Mouse (Mus musculus) forebrain, embryonic 11.5 days (tissue): ENCODE data around the gene Stag3. TPM values are rescaled to one million over a fixed set of nuclear protein-coding genes. Genes with fewer than 3 reads are reported as not detected.

Source experiments
- ATAC-seq: fragments of 200-750 bp; cut with Nextera tagmentation; replicated peaks from 2 replicates; pipeline ENCODE4 v1.8.0; 2017; ENCODE audit warnings: moderate TSS enrichment; ENCODE audit not compliant: low FRiP score
- DNase-seq: peaks from one replicate; pipeline ENCODE4 v3.0.0-alpha.2; 2017; ENCODE audit warnings: low spot score
- H3K27ac ChIP-seq: fragments of 300-500 bp; sonication (generic); 2 replicates; pipeline ENCODE4 v1.5.1; 2014; ENCODE audit warnings: low read depth, low read length
- H3K27me3 ChIP-seq: fragments of 300-500 bp; sonication (generic); 2 replicates; pipeline ENCODE4 v1.6.1; 2014; ENCODE audit warnings: mild to moderate bottlenecking, low read length, mixed read lengths; ENCODE audit not compliant: control insufficient read depth, insufficient read depth
- H3K36me3 ChIP-seq: fragments of 300-500 bp; sonication (generic); 2 replicates; pipeline ENCODE4 v1.6.1; 2014; ENCODE audit warnings: mild to moderate bottlenecking, low read length, moderate library complexity, mixed read lengths; ENCODE audit not compliant: control insufficient read depth, insufficient read depth
- H3K4me1 ChIP-seq: fragments of 300-500 bp; sonication (generic); replicated peaks from 2 replicates; pipeline ENCODE4 v1.6.1; 2014; ENCODE audit warnings: low read length, mixed read lengths; ENCODE audit not compliant: control insufficient read depth, insufficient read depth
- H3K4me2 ChIP-seq: fragments of 300-500 bp; sonication (generic); 2 replicates; pipeline ENCODE4 v1.6.1; 2014; ENCODE audit warnings: low read depth, mild to moderate bottlenecking, low read length, moderate library complexity, mixed read lengths; ENCODE audit not compliant: severe bottlenecking
- H3K4me3 ChIP-seq: fragments of 300-500 bp; sonication (generic); 2 replicates; pipeline ENCODE4 v1.5.1; 2014; ENCODE audit warnings: low read depth, low read length
- H3K9ac ChIP-seq: fragments of 300-500 bp; sonication (generic); 2 replicates; pipeline ENCODE4 v1.6.1; 2014; ENCODE audit warnings: low read length
- H3K9me3 ChIP-seq: fragments of 300-500 bp; sonication (generic); 2 replicates; pipeline ENCODE4 v1.6.1; 2016; ENCODE audit warnings: low read length, mixed read lengths; ENCODE audit not compliant: control insufficient read depth
- WGBS: fragments of 180-500 bp; shearing (Covaris S2); extraction: QIAGEN DNeasy Blood & Tissue Kit; methylation state at CpG from one replicate; pipeline ENCODE4 v1.1.7; 2014; 5-methylcytosine and 5-hydroxymethylcytosine counted together
- polyA plus RNA-seq: library from polyadenylated mRNA; unstranded; fragments of >200 nt; fragmentation: Nextera tagmentation; extraction: Ambion mirVana; gene quantifications from 2 replicates; pipeline ENCODE4 v1.2.1, GENCODE M21; 2014

Gene Stag3
- polyA plus RNA-seq = 5.4 and 5.7 TPM in 2 replicates

DNA sequence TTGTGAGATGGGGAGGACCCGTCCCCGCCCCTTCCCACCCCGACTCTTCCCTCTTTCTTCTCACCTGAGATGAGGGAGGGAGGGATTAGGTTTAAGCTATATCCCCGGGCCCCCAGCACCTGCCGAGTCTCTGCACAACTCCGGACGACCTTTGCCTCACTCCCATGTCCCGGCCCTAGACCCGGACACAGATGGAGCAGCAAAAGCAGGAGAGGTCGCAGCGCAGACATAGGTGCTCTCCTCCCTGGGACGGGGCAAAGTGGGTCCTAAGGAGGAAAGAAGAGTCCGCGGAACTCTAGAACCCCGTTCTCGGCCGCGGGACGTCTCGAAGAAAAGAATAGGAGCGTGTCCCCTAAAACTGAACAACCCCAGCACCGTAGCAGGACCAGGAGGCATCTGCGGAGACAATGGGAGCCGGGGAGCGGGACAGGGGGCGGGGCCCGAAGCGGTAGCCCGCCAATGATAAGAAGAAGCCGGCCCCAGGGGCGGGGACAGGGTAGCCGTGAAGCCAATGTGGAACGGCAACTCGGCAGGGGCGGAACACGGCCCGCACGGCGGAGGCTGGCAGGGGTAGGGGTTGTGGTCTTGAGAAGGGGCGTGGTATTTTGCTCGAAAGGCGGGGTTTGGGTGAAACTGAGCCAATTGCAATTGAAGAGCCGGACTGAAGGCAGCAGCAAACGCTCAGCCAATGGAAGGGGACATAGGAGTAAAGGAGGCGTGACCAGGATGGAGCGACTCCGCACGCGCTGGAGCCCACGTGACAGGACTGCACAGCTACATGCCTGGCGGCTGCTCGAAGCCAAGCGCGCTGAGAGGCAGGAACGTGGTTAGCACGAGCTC lies at the start of gene Stag3, which contains the start of the genes Gm43720 and Gpc2:
Gene Stag3, plus strand, starts transcription at position 656 of the 840 bp plus-strand sequence.
Gene Gm43720, minus strand, starts transcription at position 374 of the 840 bp plus-strand sequence.
Gene Gpc2, minus strand, starts transcription at position 421 of the 840 bp plus-strand sequence.
- H3K4me2 ChIP-seq = peak within 1 kb of the TSS; percentile 58
- H3K9me3 ChIP-seq = peaks cover 4% of the 10 kb centered on the region; the same call in 1 of the 2 replicates
- ATAC-seq (peak; percentile 99), DNase-seq (peak; percentile 99)
- peak within 1 kb of the TSS; percentile 70 for H3K4me3 ChIP-seq
- H3K36me3 ChIP-seq = no peaks in the 10 kb centered on the region; the same call in 1 of the 2 replicates
- H3K4me1 ChIP-seq = peaks cover 18% of the 10 kb centered on the region
- H3K27me3 ChIP-seq = peaks cover 2% of the 10 kb centered on the region; the same call in 1 of the 2 replicates
- peak within 1 kb of the TSS; percentile 80 for H3K9ac ChIP-seq
- 0 out of 2 replicates have a peak within 1 kb of the TSS, but pooled peaks have one; percentile 27 for H3K27ac ChIP-seq
- WGBS = under 1% methylated on average over 56 of the region's 56 CpGs

DNA sequence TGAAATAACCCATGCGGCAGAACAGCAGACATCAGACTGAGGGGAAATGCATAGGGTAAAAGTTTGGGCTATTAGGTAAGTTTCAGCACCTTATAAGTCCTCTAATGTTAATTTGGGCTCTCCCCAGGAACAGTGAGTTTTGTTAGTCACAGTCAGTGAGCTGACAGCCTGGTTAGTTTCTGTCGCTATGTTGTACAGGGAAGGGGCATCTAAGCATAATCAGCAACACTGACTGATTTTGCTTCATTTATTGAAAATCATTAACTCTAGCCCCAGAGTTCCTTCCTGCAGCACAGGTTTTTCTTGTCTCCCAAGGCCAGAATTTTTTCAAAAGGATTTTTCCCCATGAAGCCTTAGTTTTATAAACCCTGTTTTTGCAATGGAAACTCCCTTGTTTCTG lies 46.3 kb upstream of the Stag3 start:
- Histone ChIP-seq H3K4me2 (no peak overlapping the region), H3K9ac (no peak overlapping the region), H3K36me3 (no peaks in the 10 kb centered on the region), H3K9me3 (no peaks in the 10 kb centered on the region), H3K27ac (no peak overlapping the region), H3K27me3 (no peaks in the 10 kb centered on the region), H3K4me3 (no peak overlapping the region), H3K4me1 (no peaks in the 10 kb centered on the region)
- DNase-seq = no peak
- ATAC-seq = no peak
- 89% methylated on average over 2 of the region's 2 CpGs for WGBS

DNA sequence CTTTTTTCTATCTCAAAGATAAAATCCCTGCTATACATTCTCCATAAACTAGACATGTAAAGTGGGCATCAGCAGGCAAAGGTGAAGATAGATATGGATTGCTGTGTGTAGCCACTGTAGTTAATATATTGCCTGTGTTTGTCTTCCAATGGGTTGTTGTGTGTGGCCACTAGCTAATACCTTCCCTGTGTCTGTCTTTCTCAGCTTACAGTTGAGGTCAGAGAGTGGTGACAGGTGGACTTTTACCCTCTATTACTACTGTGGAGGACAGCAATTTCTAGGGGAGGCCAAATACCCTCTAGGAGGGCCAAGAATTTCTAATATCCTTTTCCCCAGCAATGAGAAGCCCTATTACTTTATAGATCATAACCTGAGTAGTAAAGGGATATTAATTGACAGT lies 45.8 kb upstream of the Stag3 start:
- DNase-seq = no peak
- Histone ChIP-seq H3K27me3 (no peaks in the 10 kb centered on the region), H3K27ac (no peak overlapping the region), H3K36me3 (no peaks in the 10 kb centered on the region), H3K9me3 (no peaks in the 10 kb centered on the region), H3K4me2 (no peak overlapping the region), H3K4me1 (no peaks in the 10 kb centered on the region), H3K4me3 (no peak overlapping the region), H3K9ac (no peak overlapping the region)
- no peak for ATAC-seq

GRCm38 (mm10) chr5:138241511-138241910 lies 38.5 kb upstream of the Stag3 start:
- no peaks in the 10 kb centered on the region for H3K27me3 ChIP-seq
- WGBS = 52% methylated on average over 2 of the region's 2 CpGs
- no peak overlapping the region for H3K9ac ChIP-seq
- no peaks in the 10 kb centered on the region for H3K36me3 ChIP-seq
- DNase-seq (no peak), ATAC-seq (no peak)
- no peak overlapping the region for H3K4me3 ChIP-seq
- H3K4me1 ChIP-seq = no peaks in the 10 kb centered on the region
- no peak overlapping the region for H3K4me2 ChIP-seq
- H3K27ac ChIP-seq = no peak overlapping the region
- H3K9me3 ChIP-seq = no peaks in the 10 kb centered on the region

DNA sequence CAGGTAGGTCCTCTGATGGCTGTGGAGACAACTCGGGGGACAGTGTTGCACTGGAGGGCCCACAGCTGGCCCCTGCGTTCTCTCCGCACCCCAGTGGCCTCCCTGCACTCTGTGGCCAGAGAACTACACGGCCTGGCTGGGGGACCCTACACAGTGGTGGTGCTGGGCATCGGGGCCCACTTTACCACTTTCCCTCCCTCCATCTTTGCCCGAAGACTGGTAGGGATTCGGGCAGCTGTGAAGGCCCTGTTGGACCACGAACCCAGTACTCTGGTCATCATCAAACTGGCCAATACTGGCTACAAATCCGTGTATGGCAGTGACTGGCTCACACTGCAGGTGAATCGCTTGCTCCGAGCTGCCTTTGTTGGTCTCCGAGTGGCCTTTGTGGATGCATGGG lies 28.9 kb upstream of the Stag3 start:
- WGBS = 87% methylated on average over 12 of the region's 12 CpGs

GRCm38 (mm10) chr5:138253061-138253460 lies 27.0 kb upstream of the Stag3 start:
- no peak overlapping the region for H3K4me2 ChIP-seq
- H3K27ac ChIP-seq = no peak overlapping the region
- no peaks in the 10 kb centered on the region for H3K36me3 ChIP-seq
- DNase-seq (no peak), ATAC-seq (no peak)
- no peaks in the 10 kb centered on the region for H3K9me3 ChIP-seq
- H3K4me3 ChIP-seq = no peak overlapping the region
- 91% methylated on average over 3 of the region's 3 CpGs for WGBS
- peaks cover 3% of the 10 kb centered on the region for H3K4me1 ChIP-seq
- no peak overlapping the region for H3K9ac ChIP-seq
- no peaks in the 10 kb centered on the region for H3K27me3 ChIP-seq

More for the DNA sequence above, 28.9 kb upstream of the Stag3 start:
- H3K36me3 ChIP-seq = no peaks in the 10 kb centered on the region
- peaks cover 1% of the 10 kb centered on the region for H3K4me1 ChIP-seq
- no peaks in the 10 kb centered on the region for H3K27me3 ChIP-seq
- ATAC-seq = no peak
- no peak overlapping the region for H3K4me2 ChIP-seq
- DNase-seq = no peak
- no peak overlapping the region for H3K4me3 ChIP-seq
- H3K9me3 ChIP-seq = no peaks in the 10 kb centered on the region
- H3K27ac ChIP-seq = no peak overlapping the region
- H3K9ac ChIP-seq = no peak overlapping the region

GRCm38 (mm10) chr5:138255353-138256093 lies 24.5 kb upstream of the Stag3 start, which contains the start of gene Lamtor4:
TSS of gene Lamtor4 (plus strand) at chr5:138255482.
- Histone ChIP-seq H3K27me3 (no peaks in the 10 kb centered on the region), H3K9ac (peak within 1 kb of the TSS; percentile 61), H3K4me1 (peaks cover 3% of the 10 kb centered on the region), H3K36me3 (peaks cover 4% of the 10 kb centered on the region; the same call in 1 of the 2 replicates), H3K27ac (0 out of 2 replicates have a peak within 1 kb of the TSS, but pooled peaks have one; percentile 37), H3K4me3 (peak within 1 kb of the TSS; percentile 68), H3K4me2 (peak within 1 kb of the TSS; percentile 65), H3K9me3 (no peaks in the 10 kb centered on the region)
- under 1% methylated on average over 38 of the region's 38 CpGs for WGBS
- peak; percentile 92 for DNase-seq
- ATAC-seq = peak; percentile 100

GRCm38 (mm10) chr5:138256094-138256467 lies 24.0 kb upstream of the Stag3 start:
- Histone ChIP-seq H3K27ac (0 out of 2 replicates have a peak overlapping the region, but pooled peaks have one; percentile 37), H3K4me1 (peaks cover 3% of the 10 kb centered on the region), H3K36me3 (peaks cover 4% of the 10 kb centered on the region; the same call in 1 of the 2 replicates), H3K27me3 (no peaks in the 10 kb centered on the region), H3K9me3 (no peaks in the 10 kb centered on the region), H3K9ac (peak overlapping the region; percentile 61), H3K4me3 (peak overlapping the region; percentile 68), H3K4me2 (peak overlapping the region; percentile 65)
- WGBS = 29% methylated on average over 7 of the region's 7 CpGs
- DNase-seq = no peak
- ATAC-seq = no peak; the same call in 1 of the 2 replicates
